Mouse (Mus musculus): ENCODE measurements around the gene Cenpu. TPM values are rescaled to one million over a fixed set of nuclear protein-coding genes. Genes with fewer than 3 reads are reported as not detected.

Gene Cenpu
- 1.5 and 2.3 TPM in 2 replicates for polyA plus RNA-seq (2012; rRNA removed)

DNA sequence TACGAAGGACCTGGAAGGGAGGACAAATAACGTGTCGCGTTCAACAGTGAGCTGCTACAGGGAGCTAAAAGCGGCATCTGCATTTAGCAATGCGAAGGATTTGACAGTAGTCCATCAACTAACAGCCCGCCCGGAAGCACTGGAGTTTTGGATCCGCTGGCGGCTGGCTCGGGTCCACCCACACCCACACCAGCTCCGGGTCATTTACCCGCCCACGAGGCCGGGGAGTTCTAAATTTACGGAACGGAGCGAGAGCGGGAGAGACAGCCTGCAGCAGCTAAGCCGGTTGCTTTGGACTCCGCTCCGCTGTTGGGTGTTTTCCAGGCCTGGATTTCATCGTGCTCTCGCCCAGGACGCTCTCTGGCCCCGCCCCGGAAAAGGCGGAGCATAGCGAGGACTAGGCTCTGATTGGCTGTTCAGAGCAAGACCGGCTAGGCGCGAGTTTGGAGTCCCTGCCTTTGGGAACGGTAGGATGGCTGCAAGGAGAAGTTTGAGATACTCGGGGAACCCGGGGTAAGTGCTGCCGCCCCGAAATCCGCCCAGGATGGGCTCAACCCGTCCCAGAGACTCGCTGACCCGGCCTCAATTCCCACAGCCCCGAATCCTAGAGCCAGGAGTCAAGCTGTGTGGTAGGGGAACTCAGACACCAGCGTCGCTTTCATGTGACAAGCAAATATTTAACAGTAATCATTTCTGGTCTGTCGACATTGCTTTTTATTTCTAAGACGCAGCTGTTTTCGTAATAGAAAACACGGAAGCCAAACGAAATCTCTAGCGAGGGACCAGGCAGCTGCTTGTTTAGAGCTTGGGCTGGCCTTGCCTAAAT is at the start of gene Cenpu:
Gene Cenpu, plus strand, starts transcription at position 414 of the 826 bp plus-strand sequence.
- no peaks in the 10 kb centered on the region for H3K27me3 ChIP-seq (ENCODE audit: control insufficient read depth, insufficient read depth, low read length)
- no peaks in the 10 kb centered on the region for H3K36me3 ChIP-seq (ENCODE audit: control insufficient read depth, insufficient read depth, low read length)
- no peaks in the 10 kb centered on the region for H3K4me1 ChIP-seq (ENCODE audit: control insufficient read depth, insufficient read depth, insufficient read length)
- TF ChIP-seq CTCF (IDR thresholded peaks at IDR 0.05; ENCODE audit: extremely low read depth, insufficient read depth, insufficient read length, insufficient replicate concordance), result no peak
- TF ChIP-seq POLR2A (IDR thresholded peaks at IDR 0.05; ENCODE audit: low read depth, low read length), result peak; percentile 39; the same call in 1 of the 2 replicates
- H3K27ac ChIP-seq (ENCODE audit: insufficient read depth, low read length), result peak within 1 kb of the TSS; percentile 51
- DNase-seq (ENCODE audit: low read depth in 1 of 2, low spot score in 2 of 2), result peak; percentile 97 to 98
- H3K4me3 ChIP-seq (ENCODE audit: extremely low read depth, insufficient read depth, insufficient read length), result peak within 1 kb of the TSS; percentile 74
- WGBS, result under 1% methylated on average over 50 of the region's 50 CpGs

DNA sequence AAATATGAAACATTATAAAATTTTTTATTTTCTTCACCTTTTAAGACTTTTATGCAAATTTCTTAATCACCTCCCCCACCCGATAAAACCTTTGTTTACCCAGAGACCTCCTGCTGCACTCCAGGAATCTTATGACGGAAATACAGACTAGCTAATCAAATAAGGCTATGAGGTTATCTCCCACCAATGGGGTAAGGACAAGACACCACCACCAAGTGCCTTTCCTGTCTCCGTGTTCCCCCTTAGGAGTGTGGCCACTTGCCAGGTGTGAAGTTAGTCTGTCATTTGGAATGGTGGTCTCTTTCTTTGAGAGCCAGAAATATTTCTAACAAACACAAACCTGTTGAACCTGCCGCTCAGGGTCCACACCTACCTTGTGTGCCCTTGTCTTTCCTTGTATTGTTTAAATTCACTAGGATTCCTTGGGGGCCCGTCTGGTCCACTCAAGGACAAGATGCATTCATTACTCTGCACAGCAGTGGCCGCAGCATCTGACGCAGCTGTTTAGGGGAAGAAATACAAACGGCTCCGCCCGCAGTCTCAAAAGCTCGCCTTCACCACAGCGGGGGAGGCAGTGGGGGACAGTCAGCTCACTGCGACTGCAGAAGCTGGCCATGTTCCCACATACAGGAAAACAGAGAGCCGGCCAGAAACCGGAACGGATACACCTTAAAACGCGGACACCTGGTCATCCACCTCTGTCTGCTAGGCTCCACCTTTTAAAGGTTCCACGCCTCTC is 49.3 kb upstream of the Cenpu start:
- Histone ChIP-seq H3K4me1 (ENCODE audit: control insufficient read depth, insufficient read depth, insufficient read length) (peaks cover 8% of the 10 kb centered on the region; the same call in 1 of the 2 replicates), H3K36me3 (ENCODE audit: control insufficient read depth, insufficient read depth, low read length) (peaks cover 1% of the 10 kb centered on the region; the same call in 1 of the 2 replicates), H3K27ac (ENCODE audit: insufficient read depth, low read length) (no peak overlapping the region), H3K27me3 (ENCODE audit: control insufficient read depth, insufficient read depth, low read length) (no peaks in the 10 kb centered on the region), H3K4me3 (ENCODE audit: extremely low read depth, insufficient read depth, insufficient read length) (no peak overlapping the region)
- 82% methylated on average over 19 of the region's 19 CpGs for WGBS
- TF ChIP-seq CTCF (IDR thresholded peaks at IDR 0.05; ENCODE audit: extremely low read depth, insufficient read depth, insufficient read length, insufficient replicate concordance), result no peak
- no peak for TF ChIP-seq POLR2A (IDR thresholded peaks at IDR 0.05; ENCODE audit: low read depth, low read length)
- no peak for DNase-seq (ENCODE audit: low read depth in 1 of 2, low spot score in 2 of 2)

DNA sequence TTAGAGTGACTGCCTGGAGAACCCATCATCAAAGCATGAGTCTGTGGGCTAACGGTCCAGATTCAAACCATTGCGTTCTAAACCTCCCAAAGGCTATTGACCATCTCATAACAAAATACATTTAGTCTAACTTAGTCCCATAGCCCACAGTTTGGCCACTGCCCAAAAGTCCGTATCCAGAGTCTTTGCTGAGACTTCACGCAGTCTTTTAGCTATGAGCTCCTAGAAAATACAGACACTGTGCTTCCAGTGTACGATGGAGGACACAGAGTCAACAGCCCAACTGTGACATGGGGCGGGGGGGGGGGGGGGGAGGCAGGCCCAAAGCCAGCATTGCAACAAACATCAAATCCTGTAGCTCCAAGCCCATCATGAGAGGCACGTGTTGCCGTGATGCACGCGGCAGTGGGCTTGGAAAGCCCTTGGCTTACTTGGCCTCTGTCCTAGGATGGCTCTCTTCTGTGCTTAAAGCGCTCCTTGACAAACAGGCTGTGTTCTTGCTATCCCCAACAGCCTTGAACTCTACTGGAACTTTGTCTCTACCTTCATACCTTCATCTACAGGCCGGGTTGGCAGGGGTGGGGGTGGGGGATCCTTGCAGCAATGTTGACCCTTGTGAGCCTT is 48.6 kb upstream of the Cenpu start:
- 93% methylated on average over 12 of the region's 12 CpGs for WGBS
- no peak overlapping the region for H3K27ac ChIP-seq (ENCODE audit: insufficient read depth, low read length)
- TF ChIP-seq CTCF (IDR thresholded peaks at IDR 0.05; ENCODE audit: extremely low read depth, insufficient read depth, insufficient read length, insufficient replicate concordance) (no peak), POLR2A (IDR thresholded peaks at IDR 0.05; ENCODE audit: low read depth, low read length) (no peak)
- DNase-seq (ENCODE audit: low read depth in 1 of 2, low spot score in 2 of 2), result no peak
- no peaks in the 10 kb centered on the region for H3K27me3 ChIP-seq (ENCODE audit: control insufficient read depth, insufficient read depth, low read length)
- peaks cover 1% of the 10 kb centered on the region; the same call in 1 of the 2 replicates for H3K36me3 ChIP-seq (ENCODE audit: control insufficient read depth, insufficient read depth, low read length)
- peaks cover 3% of the 10 kb centered on the region; the same call in 1 of the 2 replicates for H3K4me1 ChIP-seq (ENCODE audit: control insufficient read depth, insufficient read depth, insufficient read length)
- no peak overlapping the region for H3K4me3 ChIP-seq (ENCODE audit: extremely low read depth, insufficient read depth, insufficient read length)

DNA sequence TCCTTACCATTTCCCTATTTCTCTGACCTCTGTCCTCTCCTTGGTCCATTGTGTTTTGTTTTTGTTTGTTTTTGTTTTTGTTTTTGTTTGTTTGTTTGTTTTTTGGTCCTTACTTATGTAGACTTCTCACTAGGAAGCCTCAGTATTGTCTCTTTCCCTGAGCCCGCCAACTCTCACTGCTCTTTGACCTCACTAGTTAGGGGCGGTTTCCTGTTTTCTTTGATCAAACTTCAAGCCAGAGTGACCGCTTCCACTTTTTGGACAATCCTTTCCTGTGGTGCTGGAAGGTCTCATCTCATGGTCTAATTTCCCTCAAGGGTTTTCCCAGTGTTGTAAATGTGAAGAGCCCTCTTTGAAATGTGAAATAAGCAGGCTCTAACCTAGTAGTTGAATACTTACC is 47.6 kb upstream of the Cenpu start:
- H3K27ac ChIP-seq (ENCODE audit: insufficient read depth, low read length), result no peak overlapping the region
- peaks cover 9% of the 10 kb centered on the region; the same call in 1 of the 2 replicates for H3K4me1 ChIP-seq (ENCODE audit: control insufficient read depth, insufficient read depth, insufficient read length)
- peaks cover 1% of the 10 kb centered on the region; the same call in 1 of the 2 replicates for H3K36me3 ChIP-seq (ENCODE audit: control insufficient read depth, insufficient read depth, low read length)
- H3K27me3 ChIP-seq (ENCODE audit: control insufficient read depth, insufficient read depth, low read length), result no peaks in the 10 kb centered on the region
- H3K4me3 ChIP-seq (ENCODE audit: extremely low read depth, insufficient read depth, insufficient read length), result no peak overlapping the region
- no peak for DNase-seq (ENCODE audit: low read depth in 1 of 2, low spot score in 2 of 2)
- TF ChIP-seq POLR2A (IDR thresholded peaks at IDR 0.05; ENCODE audit: low read depth, low read length), result no peak
- TF ChIP-seq CTCF (IDR thresholded peaks at IDR 0.05; ENCODE audit: extremely low read depth, insufficient read depth, insufficient read length, insufficient replicate concordance), result no peak
- WGBS, result 87% methylated on average over 3 of the region's 3 CpGs

GRCm38 (mm10) chr8:46508488-46509395 is 43.1 kb upstream of the Cenpu start:
- TF ChIP-seq CTCF (IDR thresholded peaks at IDR 0.05; ENCODE audit: extremely low read depth, insufficient read depth, insufficient read length, insufficient replicate concordance) (no peak), POLR2A (IDR thresholded peaks at IDR 0.05; ENCODE audit: low read depth, low read length) (no peak)
- no peak for DNase-seq (ENCODE audit: low read depth in 1 of 2, low spot score in 2 of 2)

GRCm38 (mm10) chr8:46509474-46509873 is 42.4 kb upstream of the Cenpu start:
- Histone ChIP-seq H3K27ac (ENCODE audit: insufficient read depth, low read length) (no peak overlapping the region), H3K27me3 (ENCODE audit: control insufficient read depth, insufficient read depth, low read length) (no peaks in the 10 kb centered on the region), H3K4me1 (ENCODE audit: control insufficient read depth, insufficient read depth, insufficient read length) (peaks cover 19% of the 10 kb centered on the region; the same call in 1 of the 2 replicates), H3K36me3 (ENCODE audit: control insufficient read depth, insufficient read depth, low read length) (peaks cover 1% of the 10 kb centered on the region), H3K4me3 (ENCODE audit: extremely low read depth, insufficient read depth, insufficient read length) (no peak overlapping the region)
- DNase-seq (ENCODE audit: low read depth in 1 of 2, low spot score in 2 of 2), result no peak
- 70% methylated on average over 3 of the region's 3 CpGs for WGBS
- TF ChIP-seq CTCF (IDR thresholded peaks at IDR 0.05; ENCODE audit: extremely low read depth, insufficient read depth, insufficient read length, insufficient replicate concordance) (no peak), POLR2A (IDR thresholded peaks at IDR 0.05; ENCODE audit: low read depth, low read length) (no peak)

More at GRCm38 (mm10) chr8:46508488-46509395, 43.1 kb upstream of the Cenpu start:
- peaks cover 19% of the 10 kb centered on the region; the same call in 1 of the 2 replicates for H3K4me1 ChIP-seq (ENCODE audit: control insufficient read depth, insufficient read depth, insufficient read length)
- WGBS, result 26% methylated on average over 14 of the region's 14 CpGs
- H3K4me3 ChIP-seq (ENCODE audit: extremely low read depth, insufficient read depth, insufficient read length), result no peak overlapping the region
- H3K36me3 ChIP-seq (ENCODE audit: control insufficient read depth, insufficient read depth, low read length), result peaks cover 1% of the 10 kb centered on the region
- no peak overlapping the region for H3K27ac ChIP-seq (ENCODE audit: insufficient read depth, low read length)
- no peaks in the 10 kb centered on the region for H3K27me3 ChIP-seq (ENCODE audit: control insufficient read depth, insufficient read depth, low read length)

Data from spleen, adult 2 months (tissue).